Comparison of ENCODE assay signal across 36 mouse cellular contexts in the genomic region with DNA sequence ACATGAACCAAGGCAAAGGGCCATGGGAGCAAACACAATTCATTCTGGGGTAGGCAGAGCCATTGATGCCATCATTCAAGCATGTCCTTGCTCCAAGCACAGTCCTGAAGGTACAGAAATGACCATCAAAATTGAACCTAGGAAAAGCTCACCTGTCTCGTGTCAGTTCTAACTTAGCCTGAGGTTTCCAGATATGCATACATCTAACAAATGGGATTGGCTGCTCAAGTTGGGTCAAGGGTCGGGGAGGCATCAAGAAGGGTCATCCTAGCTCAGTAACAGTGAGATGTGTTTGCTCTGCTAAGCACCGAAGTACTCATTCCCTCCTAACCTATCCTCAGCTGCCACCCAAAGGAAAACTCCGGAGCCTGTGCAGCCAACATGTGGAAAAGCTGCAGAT. TPM values are rescaled to one million over a fixed set of nuclear protein-coding genes. Genes with fewer than 3 reads are reported as not detected.
"Had no signal": no experiment of that assay in that cellular context is flagged by ENCODE, and none has a peak within 500 bp of the region (broad histone marks: within the 10 kb centered on the region; RNA-seq: fewer than 3 reads in every experiment).

No protein-coding gene starts in this region.

- H3K27ac ChIP-seq: heart, embryonic 13.5 days; heart, embryonic 15.5 days; hindbrain, embryonic 10.5 days; hindbrain, embryonic 12.5 days; hindbrain, embryonic 13.5 days; hindbrain, embryonic 14.5 days; hindbrain, embryonic 15.5 days; hindbrain, postnatal 0 days; intestine, embryonic 15.5 days; kidney, embryonic 15.5 days; kidney, postnatal 0 days; layer of hippocampus, adult 2 months; left cerebral cortex, adult 2 months had no signal

- H3K4me3 ChIP-seq: heart, embryonic 12.5 days; heart, embryonic 13.5 days; heart, embryonic 15.5 days; hindbrain, embryonic 10.5 days; hindbrain, embryonic 12.5 days; hindbrain, embryonic 13.5 days; hindbrain, embryonic 15.5 days; intestine, embryonic 15.5 days; kidney, embryonic 15.5 days; layer of hippocampus, adult 2 months; left cerebral cortex, adult 2 months had no signal

- ATAC-seq: hindbrain, embryonic 16.5 days; hindbrain, postnatal 0 days; inflammation-experienced regulatory T-cells, adult 6 months; intestine, embryonic 15.5 days; intestine, embryonic 16.5 days; intestine, postnatal 0 days had no signal

- H3K9me3 ChIP-seq: heart, embryonic 12.5 days; heart, embryonic 13.5 days; heart, embryonic 15.5 days; hindbrain, embryonic 10.5 days; hindbrain, embryonic 12.5 days; hindbrain, embryonic 13.5 days; hindbrain, embryonic 15.5 days; intestine, embryonic 15.5 days; kidney, embryonic 15.5 days had no signal

- H3K4me2 ChIP-seq: heart, embryonic 11.5 days; heart, embryonic 12.5 days; heart, embryonic 13.5 days; heart, embryonic 15.5 days; hindbrain, embryonic 12.5 days; hindbrain, embryonic 13.5 days; hindbrain, embryonic 14.5 days; hindbrain, embryonic 15.5 days; intestine, embryonic 15.5 days; kidney, embryonic 15.5 days had no signal

- H3K36me3 ChIP-seq: heart, embryonic 12.5 days; heart, embryonic 13.5 days; heart, embryonic 15.5 days; hindbrain, embryonic 10.5 days; hindbrain, embryonic 12.5 days; hindbrain, embryonic 13.5 days; hindbrain, embryonic 15.5 days; intestine, embryonic 15.5 days; kidney, embryonic 15.5 days had no signal

- H3K9ac ChIP-seq: heart, embryonic 12.5 days; heart, embryonic 13.5 days; heart, embryonic 15.5 days; hindbrain, embryonic 12.5 days; hindbrain, embryonic 13.5 days; hindbrain, embryonic 14.5 days; hindbrain, embryonic 15.5 days; intestine, embryonic 15.5 days; kidney, embryonic 15.5 days had no signal

- DNase-seq: heart, postnatal 10 days; heart, postnatal 14 days; heart, postnatal 36 days; kidney, adult 11 months; kidney, adult 18-20 months; kidney, adult 2 months; kidney, adult 8-10 months; kidney, adult 9 months; kidney, postnatal 10 days; kidney, postnatal 14 days; kidney, postnatal 25 days; kidney, postnatal 36 days; kidney, postnatal 4 days; layer of hippocampus, adult 9-11 months; layer of hippocampus, postnatal 36 days had no signal

RNA-seq across cellular contexts. Expression of a gene that starts 1.5 kb away (rescaled TPM):
- total RNA-seq: hematopoietic stem cell, adult 5-6 weeks had no signal
- polyA plus RNA-seq: heart, embryonic 11.5 days; heart, embryonic 12.5 days had no signal

RNA-seq across cellular contexts. Expression of a gene that starts 34.6 kb away (rescaled TPM):
- total RNA-seq: heart, postnatal 25 days; hematopoietic stem cell, adult 5-6 weeks; layer of hippocampus, postnatal 36 days had no signal
- polyA plus RNA-seq: inflammation-experienced regulatory T-cells, adult 6 months had no signal
